Mouse (Mus musculus): ENCODE measurements around the gene Cers2.

GRCm38 (mm10) chr3:95314486-95315093 is at the start of gene Cers2:
- no peak for TF ChIP-seq CTCF (IDR thresholded peaks at IDR 0.05; ENCODE audit: extremely low read depth, insufficient read depth, insufficient read length, insufficient replicate concordance)
- no peak for TF ChIP-seq POLR2A (IDR thresholded peaks at IDR 0.05; ENCODE audit: low read depth, low read length)

Data from spleen, adult 2 months (tissue).